Mouse (Mus musculus) heart, adult 2 months (tissue): ENCODE measurements around the gene Nod1.

Experiments used
- CTCF ChIP-seq: fragments of 200-600 bp; IDR thresholded peaks from 2 replicates; pipeline ENCODE4 v1.8.1; 2022; ENCODE audit warnings: antibody characterized with exemption, mild to moderate bottlenecking, moderate library complexity
- EP300 ChIP-seq: fragments of 200-500 bp; IDR thresholded peaks from 2 replicates; pipeline ENCODE4 v1.6.1; 2011; ENCODE audit warnings: low read depth, low read length, control low read depth; ENCODE audit not compliant: insufficient read depth
- POLR2A ChIP-seq: fragments of 200-500 bp; IDR thresholded peaks from 2 replicates; pipeline ENCODE4 v1.6.1; 2011; ENCODE audit warnings: mild to moderate bottlenecking, low read depth, low read length, control low read depth; ENCODE audit not compliant: insufficient read depth

DNA sequence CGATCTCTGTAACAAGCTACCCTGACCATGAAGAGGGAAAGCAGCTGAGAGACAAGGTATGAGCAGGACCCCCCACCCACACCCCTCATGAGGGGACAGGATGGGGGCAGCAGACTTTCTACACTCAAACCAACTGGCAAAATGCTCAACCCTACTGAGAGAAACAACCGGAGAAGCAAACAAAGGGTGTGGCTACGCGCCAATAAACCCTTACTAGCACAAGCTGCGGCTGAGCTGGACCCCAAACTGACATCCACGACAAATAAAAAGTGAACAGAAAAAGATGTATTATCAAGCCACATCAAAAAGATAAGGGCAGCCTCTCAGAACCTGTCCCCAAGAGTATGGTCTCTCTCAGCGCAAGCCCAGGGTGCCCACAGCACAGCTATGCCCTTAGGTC, 32.3 kb downstream of the Nod1 start:
- no peak for TF ChIP-seq POLR2A
- TF ChIP-seq CTCF, result no peak
- TF ChIP-seq EP300, result no peak
